Mouse (Mus musculus): Measurements from ENCODE around the gene Phlpp2. TPM values are rescaled to one million over a fixed set of nuclear protein-coding genes. Genes with fewer than 3 reads are reported as not detected.

The Phlpp2 gene
- polyA plus RNA-seq, 1 experiment from 2014 or later = 3.0 TPM

DNA sequence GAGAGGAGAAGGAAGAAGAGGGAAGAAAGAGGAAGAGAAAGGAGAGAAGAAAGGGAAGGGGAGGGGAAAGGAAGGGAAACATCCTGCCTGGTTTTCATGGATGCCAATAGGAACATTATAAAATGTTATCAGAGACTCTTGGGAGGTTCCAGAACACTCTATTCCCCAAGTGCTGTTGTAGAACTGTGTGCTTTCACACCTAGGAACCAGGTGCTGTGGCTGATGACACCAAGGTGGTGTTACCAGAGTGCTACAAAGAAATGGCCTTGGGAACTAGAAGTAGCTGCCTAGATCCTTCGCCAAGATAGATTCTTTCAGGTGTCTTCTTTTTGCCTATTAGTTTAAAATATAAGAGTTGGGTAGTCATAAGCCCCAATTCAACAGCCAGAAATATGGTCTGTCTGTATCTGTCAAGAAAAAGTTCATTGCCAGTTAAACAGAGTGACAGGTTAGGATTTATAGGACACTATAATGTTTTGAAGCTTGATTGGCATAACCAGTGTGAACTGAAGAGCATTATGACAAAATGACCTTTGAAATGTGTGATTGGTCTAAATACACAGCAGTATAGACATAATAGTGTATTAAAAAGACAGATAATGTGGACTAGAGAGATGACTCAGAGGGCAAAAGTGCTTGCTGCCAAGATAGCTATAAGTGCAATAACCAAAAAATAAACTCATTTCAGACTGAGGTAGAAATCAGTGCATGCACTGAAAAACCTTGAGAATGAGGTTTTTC, 36.8 kb downstream of the Phlpp2 start:
- Histone ChIP-seq H3K36me3 (peaks cover 77% of the 10 kb centered on the region), H3K4me2 (no peak overlapping the region), H3K27ac (no peak overlapping the region), H3K4me3 (no peak overlapping the region), H3K4me1 (no peaks in the 10 kb centered on the region), H3K9ac (no peak overlapping the region), H3K9me3 (replicated peaks) (no peaks in the 10 kb centered on the region), H3K27me3 (replicated peaks) (no peaks in the 10 kb centered on the region)
- 74% methylated on average over 1 of the region's 1 CpGs for WGBS (ENCODE audit: insufficient replicate concordance)
- no peak for ATAC-seq

DNA sequence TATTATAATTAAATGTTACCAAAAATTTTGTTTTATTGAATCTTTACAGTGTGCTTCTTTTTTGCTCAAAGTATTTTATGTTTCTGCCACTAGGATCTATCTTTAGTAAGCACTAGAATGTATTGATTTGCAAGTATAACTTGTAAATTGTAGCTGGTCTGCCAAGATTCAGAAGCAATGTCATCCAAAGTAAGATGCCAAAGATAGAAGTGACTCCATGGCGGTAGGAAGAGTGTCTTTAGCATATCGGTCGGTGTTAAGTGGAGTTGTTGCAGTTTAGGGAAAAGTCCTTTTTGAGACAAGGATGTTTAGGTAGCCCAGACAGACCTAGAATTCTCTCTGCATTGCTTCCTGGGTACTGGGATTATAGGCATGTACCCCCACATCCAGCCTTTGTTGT, 38.6 kb downstream of the Phlpp2 start:
- H3K36me3 ChIP-seq = peaks cover 79% of the 10 kb centered on the region

DNA sequence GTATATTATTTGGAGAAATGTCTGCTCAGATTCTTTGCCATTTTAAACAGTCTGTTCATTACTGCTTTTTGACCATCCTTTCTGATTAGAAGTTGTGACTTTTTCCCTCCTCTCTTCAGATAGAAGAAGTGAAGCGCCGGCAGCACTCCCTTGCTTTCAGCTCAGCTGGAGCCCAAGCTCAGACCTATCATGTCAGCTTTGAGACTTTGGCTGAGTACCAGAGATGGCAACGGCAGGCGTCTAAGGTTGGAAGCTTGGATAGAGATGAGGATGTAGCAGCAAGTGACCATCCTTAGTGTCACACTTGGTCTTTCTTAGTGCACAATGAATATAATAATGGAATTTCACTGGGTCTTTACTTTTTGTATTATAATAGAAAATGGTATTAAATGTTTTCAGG, 39.0 kb downstream of the Phlpp2 start:
- Histone ChIP-seq H3K9ac (no peak overlapping the region), H3K27ac (no peak overlapping the region), H3K9me3 (replicated peaks) (no peaks in the 10 kb centered on the region), H3K4me1 (no peaks in the 10 kb centered on the region), H3K4me3 (no peak overlapping the region), H3K36me3 (peaks cover 79% of the 10 kb centered on the region), H3K27me3 (replicated peaks) (no peaks in the 10 kb centered on the region), H3K4me2 (no peak overlapping the region)
- ATAC-seq = no peak
- 94% methylated on average over 4 of the region's 4 CpGs for WGBS (ENCODE audit: insufficient replicate concordance)

More for the DNA sequence above, 38.6 kb downstream of the Phlpp2 start:
- H3K9ac ChIP-seq = no peak overlapping the region
- H3K9me3 ChIP-seq (replicated peaks) = no peaks in the 10 kb centered on the region
- H3K27me3 ChIP-seq (replicated peaks) = no peaks in the 10 kb centered on the region
- H3K4me3 ChIP-seq = no peak overlapping the region
- H3K4me2 ChIP-seq = no peak overlapping the region
- ATAC-seq = no peak
- no peaks in the 10 kb centered on the region for H3K4me1 ChIP-seq
- H3K27ac ChIP-seq = no peak overlapping the region
- WGBS (ENCODE audit: insufficient replicate concordance) = 96% methylated on average over 3 of the region's 3 CpGs

DNA sequence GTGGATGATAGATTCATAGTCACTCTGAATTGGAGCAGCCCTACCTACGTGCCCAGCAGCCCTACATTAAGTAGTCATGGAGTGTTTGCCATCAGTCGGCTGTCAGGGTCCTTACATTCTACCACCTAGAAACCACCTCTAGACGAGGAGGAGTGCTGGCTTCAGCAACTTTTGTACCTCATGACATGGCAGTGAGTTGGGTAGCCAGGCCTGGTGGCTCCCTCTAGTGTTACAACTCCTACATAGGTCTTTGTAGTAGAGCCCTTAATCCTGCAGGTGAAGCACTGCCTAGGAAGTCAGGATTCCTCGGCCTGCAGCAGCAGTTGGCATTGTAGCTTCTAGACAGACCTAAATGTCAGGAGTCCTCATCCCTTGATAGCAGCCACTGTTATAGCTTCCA, 48.9 kb downstream of the Phlpp2 start:
- Histone ChIP-seq H3K4me3 (no peak overlapping the region), H3K36me3 (peaks cover 93% of the 10 kb centered on the region), H3K9me3 (replicated peaks) (no peaks in the 10 kb centered on the region), H3K4me1 (no peaks in the 10 kb centered on the region), H3K27me3 (replicated peaks) (no peaks in the 10 kb centered on the region), H3K27ac (no peak overlapping the region), H3K9ac (no peak overlapping the region), H3K4me2 (no peak overlapping the region)
- peak; percentile 72 for ATAC-seq
- WGBS (ENCODE audit: insufficient replicate concordance) = 51% methylated on average over 4 of the region's 4 CpGs

DNA sequence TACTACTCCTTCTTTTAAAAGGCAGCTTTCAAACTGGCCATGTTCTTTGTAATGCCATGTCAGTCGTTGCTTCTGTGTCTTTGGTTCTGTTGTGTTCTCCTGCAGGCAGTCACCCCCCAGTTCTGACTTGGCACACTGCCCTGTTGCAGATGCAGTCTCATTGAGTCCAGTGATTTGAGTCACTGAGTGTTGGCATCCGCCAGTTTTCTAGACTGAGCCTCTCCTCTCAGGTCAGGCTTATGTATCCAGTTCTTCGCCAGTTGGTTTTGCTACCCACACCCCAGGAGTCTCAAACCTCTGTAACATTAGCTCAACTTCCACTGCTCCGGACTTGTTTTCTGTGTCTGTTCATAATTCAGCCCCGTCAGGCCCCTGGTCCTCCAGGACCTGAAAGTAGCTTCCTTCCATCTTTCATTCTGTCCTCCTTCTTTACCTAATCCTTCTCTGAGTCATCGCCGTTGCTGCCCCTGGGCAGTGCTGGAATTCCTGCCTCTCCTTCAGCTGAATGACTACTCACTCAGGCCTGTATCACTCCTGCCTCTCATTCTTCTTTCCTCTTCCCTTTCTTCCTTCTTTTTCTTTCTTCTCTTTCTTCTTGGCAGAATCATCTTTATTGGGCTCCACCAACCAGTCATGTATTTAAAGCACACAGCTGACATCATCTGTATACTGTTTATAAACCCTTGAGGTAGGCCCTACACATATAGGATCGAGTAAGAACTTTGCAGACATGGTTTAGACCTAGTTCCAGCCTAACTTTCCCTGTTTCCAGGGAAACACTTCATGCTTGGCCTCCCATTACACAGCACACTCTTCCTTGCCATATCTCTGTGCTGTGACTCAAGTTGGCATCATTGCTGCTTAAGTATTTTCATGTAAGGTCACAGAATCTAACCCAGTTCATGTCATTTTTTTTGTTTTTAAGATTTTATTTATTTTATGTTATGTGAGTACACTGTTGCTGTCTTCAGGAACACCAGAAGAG, 52.4 kb downstream of the Phlpp2 start:
- WGBS (ENCODE audit: insufficient replicate concordance) = 84% methylated on average over 8 of the region's 8 CpGs
- H3K4me1 ChIP-seq = no peaks in the 10 kb centered on the region
- no peaks in the 10 kb centered on the region for H3K27me3 ChIP-seq (replicated peaks)
- no peak overlapping the region for H3K27ac ChIP-seq
- H3K4me2 ChIP-seq = no peak overlapping the region
- peaks cover 87% of the 10 kb centered on the region for H3K36me3 ChIP-seq
- no peak overlapping the region for H3K9ac ChIP-seq
- H3K4me3 ChIP-seq = no peak overlapping the region
- no peak for ATAC-seq
- H3K9me3 ChIP-seq (replicated peaks) = no peaks in the 10 kb centered on the region

DNA sequence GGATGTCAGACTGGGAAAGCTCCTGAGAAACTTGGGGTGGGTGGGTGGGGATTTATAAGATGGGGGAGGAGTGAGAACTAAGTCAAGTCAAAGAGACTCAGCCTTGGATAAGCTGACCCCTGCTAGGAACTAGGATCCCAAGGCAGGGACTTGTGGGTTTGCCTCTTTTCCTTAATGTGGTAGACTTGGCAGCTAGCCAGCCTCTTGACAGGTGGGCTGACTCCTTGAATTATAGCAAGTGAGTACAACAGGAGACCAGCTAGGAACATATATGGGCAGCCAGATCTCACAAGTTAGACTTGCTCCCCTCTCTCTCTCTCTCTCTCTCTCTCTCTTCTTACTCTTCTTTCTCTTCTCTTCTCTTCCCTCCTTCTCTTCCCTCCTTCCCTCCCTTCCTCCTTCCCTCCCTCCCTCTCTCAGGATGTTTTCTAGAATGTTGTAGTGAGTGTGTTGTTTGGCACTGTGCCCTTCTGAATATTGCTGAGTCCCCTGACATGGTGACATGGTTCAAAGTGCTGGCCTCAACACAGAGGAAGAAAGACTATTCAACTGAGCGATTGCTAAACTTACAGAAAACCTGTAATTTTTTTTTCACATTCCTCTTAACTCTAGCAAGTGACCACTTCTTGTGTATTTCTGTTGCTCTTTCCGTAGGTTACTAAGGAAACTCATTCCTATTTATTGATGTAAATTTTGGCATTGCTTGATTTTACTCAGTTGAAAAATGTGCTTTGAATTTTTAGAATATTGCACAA, 73.4 kb downstream of the Phlpp2 start:
- peaks cover 8% of the 10 kb centered on the region for H3K4me1 ChIP-seq
- no peak overlapping the region for H3K4me3 ChIP-seq
- no peak for ATAC-seq
- H3K9me3 ChIP-seq (replicated peaks) = no peaks in the 10 kb centered on the region
- WGBS (ENCODE audit: insufficient replicate concordance) = 91% methylated on average over 2 of the region's 2 CpGs
- H3K27ac ChIP-seq = no peak overlapping the region
- peaks cover 62% of the 10 kb centered on the region for H3K36me3 ChIP-seq
- H3K27me3 ChIP-seq (replicated peaks) = peaks cover 11% of the 10 kb centered on the region
- no peak overlapping the region for H3K4me2 ChIP-seq
- no peak overlapping the region for H3K9ac ChIP-seq

DNA sequence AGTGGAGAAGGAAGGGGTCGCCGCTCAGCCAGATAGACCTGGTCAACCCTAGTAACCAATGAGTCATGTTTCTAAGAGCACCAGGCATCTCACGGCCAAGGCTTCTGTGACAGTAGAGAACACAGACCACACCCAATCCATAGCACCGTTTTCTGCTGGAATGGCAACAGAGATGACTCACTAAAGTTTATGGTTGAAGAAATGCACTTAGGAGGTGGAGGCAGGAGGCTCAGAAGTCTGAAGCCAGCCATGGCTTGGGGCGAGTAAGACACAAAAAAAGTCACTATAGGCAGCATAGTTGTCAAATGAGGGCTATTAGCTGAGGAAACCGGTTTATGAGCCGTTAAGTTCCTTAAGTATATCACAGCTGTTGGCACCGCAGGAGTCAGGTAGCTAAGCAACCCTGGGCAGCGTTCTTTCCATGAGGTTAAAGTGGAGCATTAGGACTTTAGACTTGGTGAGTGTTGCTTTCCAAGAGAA, 76.9 kb downstream of the Phlpp2 start:
- Histone ChIP-seq H3K27ac (no peak overlapping the region), H3K4me3 (no peak overlapping the region), H3K4me2 (no peak overlapping the region), H3K9ac (no peak overlapping the region), H3K4me1 (peaks cover 15% of the 10 kb centered on the region), H3K9me3 (replicated peaks) (no peaks in the 10 kb centered on the region), H3K27me3 (replicated peaks) (peaks cover 44% of the 10 kb centered on the region), H3K36me3 (peaks cover 34% of the 10 kb centered on the region)
- ATAC-seq = no peak
- WGBS (ENCODE audit: insufficient replicate concordance) = 58% methylated on average over 9 of the region's 9 CpGs

DNA sequence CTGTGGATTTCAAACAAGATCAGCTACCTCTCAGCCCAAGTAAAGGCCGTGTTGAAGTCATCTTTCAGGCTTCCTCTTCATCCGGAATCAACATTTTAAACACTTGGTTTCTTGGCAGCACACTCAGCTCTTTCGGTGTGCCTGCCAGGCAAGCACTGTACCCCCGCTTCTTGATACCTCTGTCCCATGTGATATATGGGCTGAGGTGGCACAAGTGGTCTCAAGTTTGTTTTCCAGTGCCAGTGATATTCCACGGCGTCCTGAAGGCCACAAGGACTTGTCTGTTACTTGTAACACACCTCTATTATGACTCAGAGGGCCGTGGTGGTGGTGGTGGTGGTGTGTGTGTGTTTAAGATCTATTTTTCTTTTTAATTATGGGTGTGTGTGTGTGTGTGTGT, 77.4 kb downstream of the Phlpp2 start:
- H3K27me3 ChIP-seq (replicated peaks) = peaks cover 48% of the 10 kb centered on the region
- H3K9ac ChIP-seq = no peak overlapping the region
- WGBS (ENCODE audit: insufficient replicate concordance) = 70% methylated on average over 7 of the region's 7 CpGs
- no peak for ATAC-seq
- peaks cover 15% of the 10 kb centered on the region for H3K4me1 ChIP-seq
- no peak overlapping the region for H3K4me2 ChIP-seq
- no peak overlapping the region for H3K4me3 ChIP-seq
- H3K36me3 ChIP-seq = peaks cover 29% of the 10 kb centered on the region
- no peaks in the 10 kb centered on the region for H3K9me3 ChIP-seq (replicated peaks)
- no peak overlapping the region for H3K27ac ChIP-seq

DNA sequence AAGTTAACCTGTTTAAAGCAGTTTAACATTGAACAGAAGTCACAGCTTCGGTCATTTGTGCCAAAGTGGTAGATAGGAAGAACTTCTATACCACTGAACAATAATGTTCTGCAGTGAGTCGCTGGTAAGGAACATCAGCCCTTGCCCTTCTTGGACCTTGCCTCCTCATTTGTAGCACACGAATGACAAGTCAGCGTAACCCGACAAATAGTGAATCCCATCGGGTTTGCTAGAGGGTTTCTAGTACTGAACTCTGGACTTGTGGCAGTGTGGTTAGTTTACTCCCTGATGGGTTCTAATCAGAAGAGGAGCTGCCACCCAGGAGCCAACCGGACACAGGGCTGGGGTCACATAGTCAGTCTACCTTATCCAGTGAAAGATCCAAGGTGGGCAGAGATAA, 77.9 kb downstream of the Phlpp2 start:
- H3K4me1 ChIP-seq = peaks cover 15% of the 10 kb centered on the region
- no peak overlapping the region for H3K4me2 ChIP-seq
- ATAC-seq = no peak
- 78% methylated on average over 7 of the region's 7 CpGs for WGBS (ENCODE audit: insufficient replicate concordance)
- no peak overlapping the region for H3K27ac ChIP-seq
- H3K9me3 ChIP-seq (replicated peaks) = no peaks in the 10 kb centered on the region
- H3K4me3 ChIP-seq = no peak overlapping the region
- peaks cover 23% of the 10 kb centered on the region for H3K36me3 ChIP-seq
- H3K9ac ChIP-seq = no peak overlapping the region
- peaks cover 54% of the 10 kb centered on the region for H3K27me3 ChIP-seq (replicated peaks)

DNA sequence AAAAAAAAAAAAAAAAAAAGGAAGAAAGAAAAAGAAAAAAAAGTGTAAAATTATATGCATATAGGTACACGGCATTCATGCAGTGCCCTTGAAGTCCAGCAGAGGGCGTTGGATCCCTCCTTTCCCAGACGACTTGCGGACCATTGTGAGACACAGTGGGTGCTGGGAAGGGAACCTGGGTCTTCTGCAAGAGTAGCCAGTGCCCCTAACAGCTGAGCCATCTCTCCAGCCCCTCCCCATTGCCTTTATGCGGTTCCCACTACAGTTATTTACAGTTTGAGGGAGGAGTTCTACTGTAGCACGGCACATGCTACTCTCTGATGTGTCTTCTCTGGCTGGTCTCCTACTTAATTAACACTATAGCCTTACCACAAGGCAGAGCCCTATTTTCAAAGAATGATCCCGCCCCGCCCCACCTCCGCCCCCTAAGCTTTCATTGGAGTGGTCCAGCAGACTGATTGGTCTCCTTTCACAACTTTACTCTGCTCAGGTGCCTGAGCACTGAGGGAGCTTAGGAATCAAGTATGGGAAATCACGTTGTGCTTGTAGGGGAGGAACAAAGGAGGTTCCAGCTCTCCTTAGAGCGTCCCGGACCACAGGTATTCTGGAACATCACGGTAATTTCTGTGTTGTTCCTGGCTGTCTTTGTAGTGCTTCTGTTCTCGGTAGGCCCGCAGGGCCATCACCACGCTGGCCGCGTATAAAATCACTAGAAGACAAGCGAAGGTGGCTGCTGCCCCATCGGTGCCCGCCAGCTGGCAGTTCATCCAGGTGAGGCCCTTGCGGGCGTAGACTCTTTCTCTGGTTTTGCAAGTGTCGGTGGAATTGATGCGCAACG, 79.3 kb downstream of the Phlpp2 start:
- H3K4me1 ChIP-seq = peaks cover 15% of the 10 kb centered on the region
- H3K4me3 ChIP-seq = peak overlapping the region; percentile 5; the same call in 1 of the 2 replicates
- no peak overlapping the region for H3K9ac ChIP-seq
- H3K9me3 ChIP-seq (replicated peaks) = no peaks in the 10 kb centered on the region
- ATAC-seq = 0 out of 2 replicates have a peak, but pooled peaks have one; percentile 21
- peak overlapping the region; percentile 44 for H3K4me2 ChIP-seq
- H3K27me3 ChIP-seq (replicated peaks) = peaks cover 68% of the 10 kb centered on the region
- WGBS (ENCODE audit: insufficient replicate concordance) = 6% methylated on average over 26 of the region's 26 CpGs
- no peak overlapping the region for H3K27ac ChIP-seq
- H3K36me3 ChIP-seq = peaks cover 12% of the 10 kb centered on the region

DNA sequence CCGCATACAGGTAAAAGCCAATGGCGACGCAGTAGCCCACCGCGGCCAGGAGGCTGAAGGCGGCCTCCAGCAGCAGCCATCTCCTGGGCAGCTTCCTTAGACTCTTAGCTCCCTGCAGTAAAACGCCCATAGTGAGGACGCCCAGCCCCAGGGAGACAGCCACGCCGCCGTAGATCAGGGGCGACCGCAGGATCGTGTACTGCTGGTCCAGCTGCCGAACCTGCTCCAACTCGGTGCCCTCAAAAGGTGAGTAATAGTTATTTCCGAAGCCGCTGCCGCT, 79.9 kb downstream of the Phlpp2 start:
- 8% methylated on average over 19 of the region's 19 CpGs for WGBS (ENCODE audit: insufficient replicate concordance)

More for the DNA sequence above, 79.9 kb downstream of the Phlpp2 start:
- Histone ChIP-seq H3K4me2 (peak overlapping the region; percentile 44), H3K4me1 (peaks cover 14% of the 10 kb centered on the region), H3K9me3 (replicated peaks) (no peaks in the 10 kb centered on the region), H3K27me3 (replicated peaks) (peaks cover 68% of the 10 kb centered on the region), H3K36me3 (peaks cover 10% of the 10 kb centered on the region), H3K9ac (no peak overlapping the region), H3K27ac (no peak overlapping the region), H3K4me3 (peak overlapping the region; percentile 5; the same call in 1 of the 2 replicates)
- no peak for ATAC-seq

All from liver, embryonic 12.5 days (tissue).